Mouse (Mus musculus) midbrain, postnatal 0 days (tissue): ENCODE results near the gene Defb45. TPM values are rescaled to one million over a fixed set of nuclear protein-coding genes. Genes with fewer than 3 reads are reported as not detected.

Experiments used
- ATAC-seq: fragments of 200-750 bp; cut with Nextera tagmentation; 2 replicates; pipeline ENCODE4 v1.8.0; 2017; ENCODE audit warnings: moderate number of reproducible peaks, mild to moderate bottlenecking, moderate TSS enrichment, moderate library complexity; ENCODE audit not compliant: low FRiP score
- DNase-seq: peaks from one replicate; pipeline ENCODE4 v3.0.0-alpha.2; 2015; ENCODE audit warnings: low spot score
- H3K27ac ChIP-seq: fragments of 300-500 bp; sonication (generic); 2 replicates; pipeline ENCODE4 v1.5.1; 2014; ENCODE audit warnings: low read depth, mild to moderate bottlenecking, low read length, mixed read lengths
- H3K27me3 ChIP-seq: fragments of 300-500 bp; sonication (generic); 2 replicates; pipeline ENCODE4 v1.6.1; 2014; ENCODE audit warnings: low read length, control low read depth, mixed read lengths; ENCODE audit not compliant: insufficient read depth
- H3K36me3 ChIP-seq: fragments of 300-500 bp; sonication (generic); 2 replicates; pipeline ENCODE4 v1.6.1; 2014; ENCODE audit warnings: low read length, control low read depth, mixed read lengths; ENCODE audit not compliant: insufficient read depth
- H3K4me1 ChIP-seq: fragments of 300-500 bp; sonication (generic); 2 replicates; pipeline ENCODE4 v1.6.1; 2014; ENCODE audit warnings: mild to moderate bottlenecking, control low read depth, antibody characterized with exemption, low read length, mixed read lengths; ENCODE audit not compliant: insufficient read depth
- H3K4me2 ChIP-seq: fragments of 300-500 bp; sonication (generic); 2 replicates; pipeline ENCODE4 v1.6.1; 2014; ENCODE audit warnings: low read depth, mild to moderate bottlenecking, low read length, mixed read lengths; ENCODE audit not compliant: poor library complexity, severe bottlenecking
- H3K4me3 ChIP-seq: fragments of 300-500 bp; sonication (generic); 2 replicates; pipeline ENCODE4 v1.5.1; 2014; ENCODE audit warnings: low read depth, mild to moderate bottlenecking, low read length, moderate library complexity
- H3K9ac ChIP-seq: fragments of 300-500 bp; sonication (generic); replicated peaks from 2 replicates; pipeline ENCODE4 v1.6.1; 2014; ENCODE audit warnings: mild to moderate bottlenecking, low read length, moderate library complexity, mixed read lengths; ENCODE audit not compliant: poor library complexity, severe bottlenecking
- H3K9me3 ChIP-seq: fragments of 300-500 bp; sonication (generic); 2 replicates; pipeline ENCODE4 v1.6.1; 2016; ENCODE audit warnings: low read length, control low read depth
- CTCF ChIP-seq: IDR thresholded peaks from 2 replicates; pipeline ENCODE4 v1.5.1; 2016; ENCODE audit warnings: antibody characterized with exemption, mild to moderate bottlenecking
- WGBS: fragments of 180-500 bp; shearing (Covaris S2); extraction: QIAGEN DNeasy Blood & Tissue Kit; methylation state at CpG from one replicate; pipeline ENCODE4 v1.1.7; 2014; 5-methylcytosine and 5-hydroxymethylcytosine counted together
- polyA plus RNA-seq: library from polyadenylated mRNA; unstranded; fragments of >200 nt; fragmentation: Nextera tagmentation; extraction: Ambion mirVana; gene quantifications from 2 replicates; pipeline ENCODE4 v1.2.1, GENCODE M21; 2015
- total RNA-seq: library from RNA; depleted of rRNA; stranded (reverse); fragments of >200 nt; gene quantifications from 2 replicates; pipeline ENCODE4 v1.2.3, GENCODE M21; 2014; rRNA removed

Defb45 gene
- not detected in 2 replicates for total RNA-seq
- polyA plus RNA-seq = not detected in 2 replicates

GRCm38 (mm10) chr2:152599299-152599698 is at the start of gene Defb45:
Gene Defb45 (minus strand): TSS chr2:152599399.
- no peak for TF ChIP-seq CTCF
- 66% methylated on average over 7 of the region's 7 CpGs for WGBS

DNA sequence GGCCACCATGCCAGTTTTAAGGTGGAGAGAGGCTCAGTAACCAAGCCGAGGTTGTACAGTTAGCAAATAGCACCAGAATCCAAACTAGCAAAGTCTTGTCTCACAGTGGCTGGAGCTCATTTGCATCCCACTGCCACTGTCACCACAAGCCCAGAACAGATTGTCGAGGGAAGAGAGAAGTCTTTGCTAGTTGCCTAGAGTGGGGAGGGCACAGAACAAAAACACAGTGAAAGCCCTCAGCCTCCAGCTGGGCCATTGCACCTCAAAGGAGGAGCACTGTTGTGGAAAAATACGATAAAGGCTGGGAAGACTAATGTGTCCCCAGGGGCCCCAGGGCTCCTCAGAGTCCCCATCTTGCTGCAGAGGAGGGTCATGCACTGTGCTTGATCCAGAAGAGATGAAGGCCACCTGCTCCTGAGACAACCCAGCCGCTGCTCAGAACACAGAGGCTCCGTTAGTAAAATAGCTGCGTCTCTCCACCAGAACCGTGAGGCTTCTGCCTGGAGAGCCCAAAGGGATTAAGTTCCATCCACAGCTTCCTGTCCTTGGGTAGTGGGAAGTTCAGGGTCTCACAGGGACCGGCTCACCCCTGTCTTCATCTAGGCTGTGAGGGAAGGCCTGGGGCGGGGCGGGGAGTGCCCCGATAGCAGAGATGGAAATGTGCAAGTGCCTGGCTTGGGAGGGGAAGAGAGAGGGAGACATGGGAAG is 40.4 kb upstream of the Defb45 start:
- Histone ChIP-seq H3K4me2 (no peak overlapping the region), H3K9ac (no peak overlapping the region), H3K36me3 (no peaks in the 10 kb centered on the region), H3K4me1 (no peaks in the 10 kb centered on the region), H3K27me3 (no peaks in the 10 kb centered on the region), H3K27ac (no peak overlapping the region), H3K9me3 (no peaks in the 10 kb centered on the region), H3K4me3 (no peak overlapping the region)
- no peak for ATAC-seq
- no peak for TF ChIP-seq CTCF
- WGBS = 11% methylated on average over 11 of the region's 11 CpGs
- no peak for DNase-seq

More at GRCm38 (mm10) chr2:152599299-152599698, at the start of gene Defb45:
- Histone ChIP-seq H3K4me3 (no peak within 1 kb of the TSS), H3K9me3 (no peaks in the 10 kb centered on the region), H3K27ac (no peak within 1 kb of the TSS), H3K27me3 (no peaks in the 10 kb centered on the region), H3K4me1 (no peaks in the 10 kb centered on the region), H3K9ac (no peak within 1 kb of the TSS), H3K4me2 (no peak within 1 kb of the TSS), H3K36me3 (no peaks in the 10 kb centered on the region)
- DNase-seq (no peak), ATAC-seq (no peak)

DNA sequence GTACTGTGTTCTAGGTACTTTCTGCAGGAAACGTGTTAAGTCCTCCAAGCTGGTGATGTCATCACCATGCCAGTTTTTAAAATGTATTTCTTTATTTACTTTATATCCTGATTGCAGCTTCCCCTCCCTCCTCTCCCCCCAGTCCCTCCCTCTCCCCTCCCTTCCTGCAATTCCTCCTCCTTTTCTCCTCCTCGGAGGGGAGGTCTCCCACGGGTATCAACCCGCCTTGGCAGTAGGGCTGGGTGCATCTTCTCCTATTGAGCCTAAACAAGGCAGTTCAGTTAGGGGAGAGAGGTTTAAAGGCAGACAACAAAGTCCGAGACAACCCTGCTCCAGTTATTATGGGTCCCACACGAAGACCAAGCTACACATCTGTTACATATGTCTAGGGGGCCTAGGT is 39.7 kb upstream of the Defb45 start:
- Histone ChIP-seq H3K9ac (no peak overlapping the region), H3K4me3 (no peak overlapping the region), H3K9me3 (no peaks in the 10 kb centered on the region), H3K27me3 (no peaks in the 10 kb centered on the region), H3K36me3 (no peaks in the 10 kb centered on the region), H3K4me1 (no peaks in the 10 kb centered on the region), H3K27ac (no peak overlapping the region), H3K4me2 (no peak overlapping the region)
- WGBS = 61% methylated on average over 6 of the region's 6 CpGs
- ATAC-seq = no peak
- no peak for DNase-seq
- no peak for TF ChIP-seq CTCF

DNA sequence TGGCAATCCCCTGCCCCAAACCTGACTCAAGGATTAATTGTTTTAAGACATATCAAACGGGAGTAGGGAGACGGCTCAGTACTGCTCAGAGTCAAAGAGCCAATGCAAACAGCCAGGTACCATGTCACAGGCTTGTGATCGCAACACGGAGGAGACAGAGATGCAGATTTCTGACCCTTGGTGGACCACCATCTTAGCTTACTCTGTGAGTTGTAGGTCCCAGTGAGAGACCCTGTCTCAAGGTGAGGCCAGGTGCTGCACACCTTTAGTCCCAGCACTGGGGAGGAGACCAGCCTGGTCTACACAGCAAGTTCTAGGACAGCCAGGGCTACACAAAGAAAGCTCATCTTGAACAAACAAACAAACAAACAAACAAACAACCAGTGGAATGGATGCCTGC is 38.2 kb upstream of the Defb45 start:
- no peak overlapping the region for H3K27ac ChIP-seq
- H3K9me3 ChIP-seq = no peaks in the 10 kb centered on the region
- ATAC-seq (no peak), DNase-seq (no peak)
- H3K27me3 ChIP-seq = no peaks in the 10 kb centered on the region
- no peak overlapping the region for H3K4me2 ChIP-seq
- TF ChIP-seq CTCF = no peak
- H3K9ac ChIP-seq = no peak overlapping the region
- 90% methylated on average over 4 of the region's 4 CpGs for WGBS
- H3K4me1 ChIP-seq = 0 out of 2 replicates have a peak, but pooled peaks cover 3% of the 10 kb centered on the region
- no peaks in the 10 kb centered on the region for H3K36me3 ChIP-seq
- no peak overlapping the region for H3K4me3 ChIP-seq

DNA sequence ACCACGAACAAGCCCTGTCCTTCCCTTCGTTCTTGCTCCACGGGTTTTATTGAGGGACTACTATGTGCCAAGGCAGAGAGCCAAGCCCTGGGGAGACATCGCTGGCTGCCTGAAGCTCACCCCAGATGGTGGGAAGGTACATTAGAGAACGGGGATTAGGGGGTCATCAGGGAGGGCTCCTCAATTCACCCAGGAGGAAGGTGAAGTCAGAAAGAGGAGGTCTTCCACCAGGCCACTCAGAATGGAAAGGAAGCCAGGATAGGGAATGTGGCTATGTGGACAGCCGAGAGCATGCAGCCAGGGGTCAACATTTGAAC is 37.8 kb upstream of the Defb45 start:
- Histone ChIP-seq H3K4me2 (no peak overlapping the region), H3K36me3 (no peaks in the 10 kb centered on the region), H3K27me3 (no peaks in the 10 kb centered on the region), H3K9ac (no peak overlapping the region), H3K9me3 (no peaks in the 10 kb centered on the region), H3K4me1 (0 out of 2 replicates have a peak, but pooled peaks cover 3% of the 10 kb centered on the region), H3K4me3 (no peak overlapping the region), H3K27ac (no peak overlapping the region)
- TF ChIP-seq CTCF = no peak
- ATAC-seq = no peak
- WGBS = 86% methylated on average over 6 of the region's 6 CpGs
- no peak for DNase-seq

- ATAC-seq = no peak
- H3K27me3 ChIP-seq = no peaks in the 10 kb centered on the region
- 74% methylated on average over 23 of the region's 23 CpGs for WGBS
- no peak for DNase-seq
- no peak overlapping the region for H3K9ac ChIP-seq
- no peak overlapping the region for H3K27ac ChIP-seq
- no peak overlapping the region for H3K4me2 ChIP-seq
- H3K4me1 ChIP-seq = 0 out of 2 replicates have a peak, but pooled peaks cover 3% of the 10 kb centered on the region
- H3K36me3 ChIP-seq = no peaks in the 10 kb centered on the region
- no peak overlapping the region for H3K4me3 ChIP-seq
- no peak for TF ChIP-seq CTCF
- H3K9me3 ChIP-seq = no peaks in the 10 kb centered on the region
These were observed 37.2 kb upstream of the Defb45 start for GRCm38 (mm10) chr2:152636246-152637005.
